Mouse (Mus musculus) cerebral cortex, adult 2 months (tissue): Measurements from ENCODE around the gene Timm44.

Source experiments
- WGBS: fragments of 180-500 bp; shearing (Covaris S2); methylation state at CpG from one replicate; pipeline ENCODE4 v1.1.7; 2018; 5-methylcytosine and 5-hydroxymethylcytosine counted together

The Timm44 gene

DNA sequence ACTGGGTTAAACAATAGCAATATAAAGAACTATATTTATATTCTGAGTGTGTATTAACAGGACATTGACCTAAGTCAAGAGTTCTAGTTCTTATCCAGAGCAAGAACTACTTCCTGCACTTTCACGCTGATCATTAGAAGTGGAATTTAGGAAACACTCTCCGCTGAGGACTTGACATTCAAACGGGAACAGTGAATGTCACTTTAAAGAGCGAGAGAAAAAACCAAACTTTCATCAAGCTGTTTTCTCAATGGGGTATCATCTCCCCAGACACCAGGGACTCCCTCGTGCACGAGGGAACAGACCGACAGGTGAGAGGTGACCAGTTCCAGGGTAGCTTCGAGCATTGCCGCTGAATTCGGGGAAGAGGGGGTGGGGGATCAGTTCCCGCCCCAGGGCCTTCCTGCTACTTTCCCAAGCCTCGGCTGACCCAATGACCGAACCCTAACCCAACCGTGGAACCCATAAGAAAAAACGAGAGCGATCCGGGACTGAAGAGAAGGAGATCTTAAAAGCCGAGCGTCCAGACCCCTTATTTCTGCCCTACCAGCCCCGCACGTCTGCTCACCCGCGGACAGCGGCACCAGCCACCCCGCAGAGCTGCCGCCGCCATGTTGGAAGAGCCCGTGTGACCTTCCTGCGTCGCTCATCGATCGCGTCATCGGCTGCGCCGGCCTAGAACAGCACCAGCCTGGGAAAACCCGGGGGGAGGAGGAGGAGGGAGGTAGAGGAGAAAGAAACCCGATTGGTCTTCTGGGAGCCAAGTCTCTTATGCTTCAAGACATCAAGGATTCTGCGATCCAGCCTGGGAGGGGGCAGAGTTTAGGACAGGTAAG lies at the start of gene Timm44:
Timm44 (minus strand) TSS at position 639 of the 836 bp plus-strand sequence.
- under 1% methylated on average over 39 of the region's 39 CpGs for WGBS

DNA sequence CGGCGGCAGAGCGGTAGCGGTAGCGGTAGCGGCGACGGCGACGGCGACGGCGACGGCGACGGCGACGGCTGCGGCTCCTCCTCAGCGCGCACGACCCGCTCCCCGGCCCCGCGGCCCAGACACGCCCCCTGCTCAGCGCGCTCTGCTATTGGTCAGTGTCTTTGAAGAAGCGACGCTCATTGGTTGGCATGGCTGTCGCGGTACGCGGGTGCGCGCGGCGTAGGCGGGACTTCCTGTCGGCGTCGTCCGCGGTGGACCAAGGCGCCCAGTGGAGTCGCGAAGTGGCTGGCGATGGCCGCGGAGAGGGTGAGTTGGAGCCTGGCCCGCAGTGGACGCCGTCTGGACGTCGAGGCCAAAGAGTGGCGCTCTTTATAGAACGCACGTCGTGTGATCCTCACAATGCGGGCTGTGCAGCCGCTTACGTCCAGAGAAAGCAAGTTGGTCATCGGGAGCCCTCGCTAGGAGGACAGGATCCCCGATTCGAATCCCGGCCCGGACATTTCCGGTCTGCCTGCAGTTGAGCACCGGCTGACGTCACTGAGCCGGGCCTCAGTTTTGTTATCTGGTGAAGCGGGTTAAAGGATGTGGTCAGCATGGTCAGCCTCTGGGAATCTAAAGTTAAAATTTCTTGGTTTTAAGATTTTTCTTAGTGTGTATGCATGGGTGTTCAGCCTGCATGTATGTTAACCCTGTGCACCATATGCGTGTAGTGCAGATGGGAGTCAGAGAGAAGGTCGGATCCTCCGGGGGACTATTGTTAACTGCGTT lies 49.5 kb upstream of the Timm44 start, which contains the start of the genes Ccl25 and Elavl1:
Ccl25 (plus strand) TSS at position 228 of the 768 bp plus-strand sequence.
Elavl1 (minus strand) TSS at position 431 of the 768 bp plus-strand sequence.
- 1% methylated on average over 78 of the region's 78 CpGs for WGBS

DNA sequence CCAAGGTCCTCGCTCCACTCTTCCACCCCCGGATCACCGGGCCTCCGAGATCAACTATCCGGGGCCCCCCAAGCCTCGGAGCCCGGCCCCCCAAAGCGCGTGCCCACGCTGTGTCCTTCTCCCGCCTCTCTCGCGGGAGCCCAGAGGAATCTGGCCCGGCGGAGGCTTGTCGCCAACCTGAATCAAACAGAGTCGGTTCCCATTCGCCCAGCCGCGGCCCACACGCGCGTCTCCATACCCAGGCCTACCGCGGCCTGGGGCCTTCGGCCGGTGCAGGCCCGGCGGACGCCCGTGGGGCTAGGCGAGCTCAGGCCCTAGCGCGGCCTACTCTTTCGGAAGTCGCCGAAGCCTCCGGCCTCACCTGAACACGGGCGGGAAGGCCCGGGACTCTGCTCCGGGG lies 48.8 kb upstream of the Timm44 start:
- whole genome bisulfite sequencing, result under 1% methylated on average over 42 of the region's 42 CpGs

DNA sequence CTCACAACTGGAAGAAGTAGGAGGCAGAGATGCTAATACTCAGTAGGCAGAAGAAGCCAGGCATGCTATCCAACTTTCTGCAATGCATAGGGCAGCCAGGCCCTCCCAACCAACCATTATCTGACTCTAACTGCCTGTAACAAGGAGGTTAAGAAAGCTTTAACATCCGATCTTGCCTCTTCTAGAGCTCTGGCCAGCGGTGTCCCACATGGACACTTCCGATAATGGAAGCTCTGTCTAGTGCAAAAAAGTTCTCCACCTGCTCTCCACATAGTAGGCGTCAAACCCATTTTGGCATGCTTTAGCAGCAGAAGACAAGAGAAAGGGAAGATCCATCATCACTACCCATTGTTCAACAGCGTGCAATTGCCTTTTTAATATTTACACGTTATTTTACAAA lies 48.2 kb upstream of the Timm44 start:
- 4% methylated on average over 6 of the region's 6 CpGs for WGBS

DNA sequence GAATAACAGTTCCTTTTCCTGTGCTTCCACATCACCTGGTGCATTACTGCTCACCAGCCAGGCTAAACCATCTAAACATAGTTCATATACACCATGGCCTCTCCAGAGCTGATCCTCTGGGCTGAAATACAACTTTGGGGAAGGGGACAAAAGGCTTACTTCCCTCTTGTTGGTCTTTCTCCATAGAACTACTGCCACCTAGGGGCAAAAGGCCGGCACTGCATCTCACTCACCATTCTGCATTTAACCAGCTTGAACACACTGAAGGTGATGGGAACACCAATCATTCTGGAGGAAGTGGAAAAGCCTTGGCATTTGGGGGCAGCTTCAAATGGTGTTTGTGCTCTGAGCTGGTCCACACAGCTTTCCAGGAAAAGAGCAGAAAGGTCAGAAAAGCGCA lies 46.8 kb upstream of the Timm44 start:
- WGBS, result 32% methylated on average over 2 of the region's 2 CpGs

DNA sequence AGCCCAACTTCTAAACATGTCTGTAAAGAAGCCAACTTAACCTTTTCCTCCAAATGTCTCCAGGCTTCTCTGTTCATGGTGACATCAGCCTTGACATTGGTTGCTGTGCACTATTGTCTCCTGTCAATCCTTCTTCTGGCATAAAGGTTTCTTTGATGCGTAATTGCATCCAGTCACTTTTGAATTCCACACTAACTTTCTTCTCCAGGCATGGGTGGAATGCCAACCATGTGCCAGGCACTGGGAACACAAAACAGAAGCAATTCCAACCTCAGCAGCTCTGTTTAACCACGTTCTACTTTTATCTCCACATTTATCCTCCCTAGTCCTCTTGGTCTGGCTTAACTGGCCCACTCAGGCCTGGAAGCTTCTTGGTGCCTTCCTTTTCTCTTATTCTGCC lies 45.3 kb upstream of the Timm44 start:
- WGBS, result 24% methylated on average over 2 of the region's 2 CpGs

DNA sequence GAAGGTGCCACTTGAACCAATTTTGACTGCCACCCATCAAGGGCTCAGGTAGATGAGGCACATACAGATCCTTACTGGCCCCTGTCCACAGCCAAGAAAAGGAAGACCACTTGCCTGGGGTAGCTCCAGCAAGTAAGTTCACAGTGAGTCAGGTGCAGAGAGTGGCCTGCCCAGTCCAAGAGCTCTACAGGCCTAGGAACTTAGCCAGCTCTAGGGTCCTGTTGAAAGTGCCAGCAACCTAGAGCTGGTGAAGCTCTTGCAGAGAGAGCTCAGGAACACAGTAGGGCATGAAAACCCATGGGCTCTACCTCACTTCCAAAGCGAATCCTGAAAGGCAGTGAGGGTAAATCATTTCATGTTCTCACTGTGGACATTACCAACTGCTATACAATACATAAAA lies 44.7 kb upstream of the Timm44 start:
- WGBS, result 88% methylated on average over 1 of the region's 1 CpGs

DNA sequence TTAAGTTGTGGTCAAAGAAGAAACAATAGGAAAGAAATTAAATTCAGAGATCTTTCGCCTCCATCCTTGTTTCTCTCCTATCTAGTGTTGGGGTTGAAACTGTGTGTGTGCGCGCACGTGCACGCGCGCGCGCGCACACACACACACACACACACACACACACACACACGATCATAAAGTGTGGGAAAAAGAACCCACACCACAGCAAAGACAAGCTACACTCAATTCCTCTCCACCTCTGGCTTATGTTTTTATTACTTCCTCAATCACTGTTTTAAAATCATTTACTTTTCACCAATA lies 43.8 kb upstream of the Timm44 start:
- WGBS, result 92% methylated on average over 11 of the region's 11 CpGs

DNA sequence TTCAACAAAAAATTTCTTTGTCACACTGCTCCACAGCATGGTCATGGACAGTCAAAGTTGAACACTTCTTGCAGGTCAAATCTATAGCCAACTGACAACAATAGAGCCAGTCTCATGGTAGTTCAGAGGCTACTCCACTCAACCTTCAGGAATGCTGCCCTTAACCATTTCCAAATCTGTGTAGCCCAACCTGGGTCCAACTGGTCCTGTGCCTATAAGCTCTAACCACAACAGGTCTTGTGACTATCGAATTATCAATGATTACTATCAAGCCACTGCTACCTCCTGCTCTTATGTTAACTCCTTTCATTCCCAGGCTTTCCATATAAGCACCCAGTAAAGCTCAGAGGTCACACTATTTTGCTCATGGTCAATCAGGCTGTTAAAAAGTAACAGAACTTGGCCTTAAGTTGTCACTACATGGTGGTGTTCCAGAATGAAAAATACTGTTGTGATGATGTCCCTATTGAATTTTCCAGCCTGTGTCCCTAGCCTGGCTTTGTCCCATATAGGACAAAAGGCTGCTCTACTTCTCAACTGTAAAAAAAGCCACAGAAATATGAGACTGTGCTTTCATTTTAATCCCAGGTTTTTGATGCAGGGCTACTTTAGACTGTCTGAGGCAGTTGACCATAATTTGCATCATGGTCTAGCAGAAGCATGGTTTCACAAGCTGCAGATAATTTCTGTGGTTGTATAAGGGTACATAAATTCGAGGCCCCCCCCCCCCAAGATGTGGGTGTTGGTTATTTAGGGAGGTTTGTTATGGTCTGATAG lies 43.3 kb upstream of the Timm44 start:
- 77% methylated on average over 2 of the region's 2 CpGs for WGBS

DNA sequence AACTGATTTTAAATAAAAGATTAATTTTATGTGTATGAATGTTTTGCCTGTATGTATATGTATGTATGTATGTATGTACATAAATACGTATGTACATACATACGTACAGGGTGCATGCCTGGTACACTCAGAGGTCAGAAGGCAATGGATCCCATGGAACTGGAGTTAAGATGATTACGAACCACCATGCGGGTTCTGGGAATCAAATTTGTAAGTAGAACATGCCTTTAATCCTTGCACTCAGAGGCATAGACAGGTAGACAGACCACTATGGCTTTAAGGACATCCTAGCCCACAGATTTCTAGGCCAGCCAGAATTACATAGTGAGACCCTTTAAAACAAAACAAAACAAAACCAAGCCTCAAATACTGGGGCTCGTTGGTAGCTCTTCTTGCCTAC lies 42.4 kb upstream of the Timm44 start:
- WGBS, result 86% methylated on average over 5 of the region's 5 CpGs

DNA sequence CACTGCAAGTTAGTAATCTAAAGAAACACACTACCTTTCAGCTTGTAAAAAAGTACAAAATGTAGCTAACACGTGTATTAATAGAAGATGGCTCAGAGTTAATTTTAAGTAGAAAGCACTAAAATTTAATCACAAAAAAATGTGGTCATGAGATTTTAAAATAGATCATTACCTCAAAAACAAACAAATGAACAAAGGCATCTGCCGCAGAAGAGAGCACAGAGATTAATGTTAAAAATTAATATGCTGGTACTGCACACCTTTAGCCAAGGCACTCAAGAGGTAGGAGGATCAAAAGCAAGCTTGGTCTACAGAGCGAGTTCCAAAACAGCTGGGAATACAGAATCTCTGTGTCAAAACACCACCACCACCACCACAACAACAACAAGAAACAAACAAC lies 39.1 kb upstream of the Timm44 start:
- WGBS, result 74% methylated on average over 3 of the region's 3 CpGs

DNA sequence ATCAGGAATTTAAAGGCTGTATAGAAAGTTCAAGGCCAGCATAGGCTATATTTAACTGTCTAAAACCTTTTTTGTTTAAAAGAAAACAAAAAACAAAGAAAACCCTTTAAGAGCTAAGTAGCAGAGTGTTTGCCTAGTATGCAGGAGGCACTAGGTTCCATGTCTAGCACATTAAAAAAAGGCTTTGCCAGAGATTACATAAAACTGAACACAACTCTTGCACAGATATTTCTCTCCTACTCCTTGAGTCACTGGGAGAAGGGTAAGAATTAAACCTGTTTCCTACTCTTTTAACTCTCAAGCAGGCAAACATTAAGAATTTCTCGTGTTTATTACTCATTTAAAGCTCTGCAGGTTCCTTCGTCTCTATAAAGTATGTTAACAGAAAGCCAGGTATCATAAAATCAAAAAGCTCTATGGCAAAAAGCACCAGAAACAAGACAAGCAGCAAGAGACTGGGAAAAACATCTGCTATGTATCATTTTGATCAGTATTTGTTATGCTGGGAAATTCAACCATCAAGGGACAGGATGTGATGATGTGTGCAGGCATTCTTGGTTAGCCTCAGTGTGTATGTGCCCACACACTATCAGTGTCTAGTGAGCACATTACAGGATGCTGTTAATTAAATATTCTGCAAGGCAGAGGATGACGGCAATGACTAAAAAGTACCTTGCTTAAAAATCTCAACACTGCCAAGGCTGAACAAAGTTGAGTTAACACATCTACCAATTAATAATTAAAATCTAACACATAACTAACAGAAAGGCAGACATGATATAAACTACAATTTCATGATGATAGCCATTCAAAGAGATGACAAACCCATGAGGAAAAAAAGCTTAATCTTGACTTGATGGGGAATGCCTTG lies 37.8 kb upstream of the Timm44 start:
- WGBS, result 21% methylated on average over 3 of the region's 3 CpGs

DNA sequence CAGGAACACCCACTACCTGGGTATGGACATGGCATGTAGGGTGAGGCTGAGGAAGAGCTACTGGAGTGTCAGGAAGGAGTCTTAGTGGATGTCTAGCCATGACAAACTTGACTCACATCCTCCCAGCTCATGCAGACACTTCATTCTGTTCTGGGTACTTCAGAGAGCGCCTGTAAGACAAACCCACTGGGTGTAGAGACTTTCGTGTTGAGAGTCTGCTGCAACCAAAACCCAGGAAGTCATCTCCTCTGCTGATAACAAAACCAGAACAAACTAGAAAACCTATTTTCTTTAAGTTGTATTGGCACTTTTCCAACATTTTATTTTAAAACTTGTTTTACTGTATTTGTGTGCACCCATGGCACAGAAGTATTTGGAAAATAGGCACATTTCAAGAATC lies 30.1 kb upstream of the Timm44 start:
- 83% methylated on average over 2 of the region's 2 CpGs for WGBS

DNA sequence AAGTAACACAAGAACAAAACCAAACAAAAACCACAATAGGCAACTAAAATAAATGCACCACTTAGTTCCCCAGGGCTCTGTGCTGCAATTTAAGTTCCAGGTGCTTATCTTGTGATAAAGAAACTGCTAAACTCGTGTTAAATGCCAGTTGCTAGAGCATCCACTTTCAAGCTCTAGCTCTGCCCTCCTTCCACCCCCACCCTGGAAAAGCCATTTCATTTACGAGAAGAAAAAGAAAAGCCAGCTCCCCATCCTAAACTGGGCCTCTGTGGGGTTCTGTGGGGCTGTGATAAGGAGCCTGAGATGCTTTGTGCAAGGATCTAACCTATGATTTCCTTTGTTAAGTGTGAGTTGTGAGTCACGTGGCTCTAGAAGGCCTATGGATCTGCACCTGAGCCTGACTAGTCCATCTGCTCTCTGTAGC lies 28.4 kb upstream of the Timm44 start:
- 73% methylated on average over 3 of the region's 3 CpGs for WGBS

DNA sequence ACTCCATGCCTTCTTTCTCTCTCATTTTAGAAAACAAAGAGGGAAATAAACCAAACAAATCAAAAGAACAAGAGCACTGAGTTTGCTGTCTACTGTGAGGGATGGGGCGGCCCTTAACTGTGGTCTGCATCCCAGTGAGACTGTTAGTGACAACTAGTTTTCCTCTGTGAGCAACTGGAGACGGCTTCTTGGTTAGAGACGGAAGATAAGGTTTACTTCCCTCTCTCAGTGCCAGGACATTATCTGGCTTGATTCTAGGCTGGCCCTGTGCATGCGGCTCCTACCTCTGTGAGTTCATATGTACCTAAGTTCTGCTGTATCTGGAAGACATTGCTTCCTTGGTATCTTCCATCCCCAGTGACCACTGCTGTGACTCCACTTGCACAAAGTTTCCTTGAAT lies 22.1 kb upstream of the Timm44 start:
- WGBS, result 94% methylated on average over 4 of the region's 4 CpGs

DNA sequence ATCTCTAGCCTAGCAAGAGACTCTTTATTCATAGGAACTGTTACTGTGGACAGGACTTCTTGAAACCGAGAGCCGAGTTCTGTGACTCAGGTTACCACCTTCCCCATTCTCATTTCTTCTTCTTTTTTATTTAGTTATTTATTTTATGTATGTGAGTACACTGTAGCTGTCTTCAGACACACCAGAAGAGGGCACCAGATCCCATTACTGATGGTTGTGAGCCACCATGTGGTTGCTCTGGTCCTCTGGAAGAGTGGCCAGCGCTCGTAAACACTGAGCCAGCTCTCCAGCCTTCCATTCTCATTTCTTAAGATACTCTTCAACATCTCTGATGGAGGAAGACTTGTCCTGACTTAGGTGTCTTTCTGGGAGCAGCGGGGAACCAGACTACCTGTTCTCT lies 17.0 kb upstream of the Timm44 start:
- WGBS, result 83% methylated on average over 5 of the region's 5 CpGs

DNA sequence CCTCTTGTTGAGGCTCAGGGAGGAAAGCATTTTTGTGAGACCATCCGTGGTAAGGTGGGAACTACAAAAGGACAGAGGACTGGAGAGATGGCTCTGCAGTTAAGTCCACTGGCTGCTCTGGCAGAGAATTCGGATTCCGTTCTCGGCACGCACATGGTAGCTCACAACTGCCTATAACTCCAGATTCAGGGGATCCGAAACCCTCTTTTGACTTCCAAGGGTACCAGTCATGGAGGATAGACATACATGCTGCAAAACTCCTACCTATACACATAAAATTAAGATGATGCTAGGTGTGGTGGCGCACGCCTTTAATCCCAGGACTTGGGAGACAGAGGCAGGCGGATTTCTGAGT lies 375 bp upstream of the Timm44 start:
- WGBS, result 21% methylated on average over 9 of the region's 9 CpGs

DNA sequence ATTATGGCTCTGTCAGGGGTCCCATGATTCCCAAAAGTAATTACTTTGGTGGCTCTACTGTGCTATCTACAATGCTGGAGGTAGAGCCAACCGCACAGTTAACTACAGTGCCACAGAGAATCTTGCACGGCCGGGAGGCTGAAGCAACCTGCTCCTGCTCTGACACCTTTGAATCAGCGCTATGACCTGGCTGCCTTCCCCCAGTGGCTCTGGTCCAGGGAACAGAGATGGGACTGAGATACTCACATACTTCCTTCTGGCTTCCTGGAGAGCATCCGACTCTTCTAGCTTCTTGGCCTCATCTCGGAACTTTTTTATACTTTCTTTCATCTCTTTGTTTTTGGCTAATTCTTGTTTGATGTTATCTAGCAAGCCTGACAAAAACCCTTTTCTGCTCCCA lies 6.1 kb downstream of the Timm44 start:
- WGBS, result 80% methylated on average over 6 of the region's 6 CpGs

DNA sequence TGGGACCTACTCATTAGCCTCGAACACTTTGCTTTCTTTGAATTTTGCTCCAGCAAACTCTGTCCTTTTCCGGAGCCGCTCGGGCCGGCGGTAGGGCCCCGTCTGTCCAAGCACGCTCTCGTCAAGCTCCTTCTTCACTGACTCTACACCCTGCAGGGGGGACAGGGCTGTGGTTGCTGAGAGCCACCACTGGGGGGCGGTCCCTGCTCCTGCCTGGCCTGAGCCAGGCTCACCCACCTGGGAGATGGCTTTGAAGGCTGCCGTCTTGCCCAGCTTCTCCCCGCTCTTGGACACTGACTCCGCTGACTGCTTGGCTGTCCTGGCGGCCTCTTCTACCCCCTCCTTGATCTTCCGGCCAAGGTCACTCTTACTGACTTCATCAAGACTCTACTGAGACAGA lies 8.1 kb downstream of the Timm44 start:
- 73% methylated on average over 15 of the region's 15 CpGs for WGBS

DNA sequence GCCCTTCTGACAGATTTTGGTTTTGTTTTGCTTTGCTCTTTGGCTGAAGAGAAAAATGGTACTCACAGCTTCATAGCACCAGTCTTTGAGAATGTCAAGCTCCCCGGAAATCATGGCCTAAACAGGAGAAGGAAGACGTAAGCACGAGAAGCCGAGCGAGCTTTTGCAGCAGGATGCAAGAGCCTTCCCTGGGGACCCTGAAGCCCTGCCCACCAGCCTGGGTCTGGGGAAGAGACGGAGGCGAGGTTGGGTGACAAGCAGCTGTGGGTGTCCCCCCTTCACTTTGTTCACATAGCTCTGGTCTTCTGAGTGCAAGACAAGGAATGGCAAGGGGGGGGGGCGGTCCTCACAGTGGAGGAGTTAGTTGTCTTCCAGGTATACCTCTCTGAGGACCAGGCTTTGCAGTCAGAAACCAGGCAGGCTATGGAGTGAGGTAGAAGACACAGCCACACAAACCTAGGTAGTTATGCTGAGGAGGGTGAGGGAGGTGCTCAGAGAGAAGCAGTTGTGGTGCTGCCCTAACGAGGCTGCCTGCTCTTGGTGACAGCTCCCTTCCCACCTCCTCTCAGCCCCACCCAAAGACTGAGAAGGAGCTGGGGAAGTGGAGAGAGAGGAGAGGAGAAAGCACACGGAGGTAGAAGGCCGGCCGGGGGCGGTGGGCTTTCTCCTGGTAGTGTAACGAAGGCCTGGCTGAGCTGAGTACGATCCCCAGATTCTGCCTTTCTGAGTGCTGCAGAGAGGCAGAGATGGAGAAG lies 10.4 kb downstream of the Timm44 start:
- 68% methylated on average over 15 of the region's 15 CpGs for WGBS
